Mouse (Mus musculus) intestine, embryonic 14.5 days (tissue): ENCODE results near the gene Zfp984. TPM values are rescaled to one million over a fixed set of nuclear protein-coding genes. Genes with fewer than 3 reads are reported as not detected.
"Not testable (repeated sequence)": the region's sequence is repeated elsewhere in the genome, so short reads cannot be mapped to it uniquely, and the experiment has no call there.

ENCODE experiments used
- ATAC-seq: fragments of 200-750 bp; cut with Nextera tagmentation; replicated peaks from 2 replicates; pipeline ENCODE4 v1.8.0; 2017; ENCODE audit warnings: low read depth, moderate number of reproducible peaks, moderate TSS enrichment, moderate library complexity; ENCODE audit not compliant: low FRiP score, low TSS enrichment
- DNase-seq: peaks from one replicate; pipeline ENCODE4 v3.0.0-alpha.2; 2018; ENCODE audit warnings: low spot score
- H3K27ac ChIP-seq: fragments of 300-500 bp; sonication (generic); 2 replicates; pipeline ENCODE4 v1.5.1; 2014; ENCODE audit warnings: low read depth, mild to moderate bottlenecking, control low read depth
- H3K27me3 ChIP-seq: fragments of 300-500 bp; sonication (generic); replicated peaks from 2 replicates; pipeline ENCODE4 v1.6.1; 2014; ENCODE audit warnings: low read length, control low read depth; ENCODE audit not compliant: control insufficient read depth, insufficient read depth
- H3K36me3 ChIP-seq: fragments of 300-500 bp; sonication (generic); 2 replicates; pipeline ENCODE4 v1.6.1; 2014; ENCODE audit warnings: low read length, control low read depth; ENCODE audit not compliant: control insufficient read depth, insufficient read depth
- H3K4me1 ChIP-seq: fragments of 300-500 bp; sonication (generic); replicated peaks from 2 replicates; pipeline ENCODE4 v1.6.1; 2014; ENCODE audit warnings: low read length, control low read depth, mixed read lengths; ENCODE audit not compliant: control insufficient read depth, insufficient read depth
- H3K4me2 ChIP-seq: fragments of 300-500 bp; sonication (generic); 2 replicates; pipeline ENCODE4 v1.6.1; 2014; ENCODE audit warnings: low read length
- H3K4me3 ChIP-seq: fragments of 300-500 bp; sonication (generic); 2 replicates; pipeline ENCODE4 v1.5.1; 2014; ENCODE audit warnings: low read depth, low read length, control low read depth, mixed read lengths
- H3K9ac ChIP-seq: fragments of 300-500 bp; sonication (generic); 2 replicates; pipeline ENCODE4 v1.6.1; 2014; ENCODE audit warnings: mild to moderate bottlenecking, low read length
- H3K9me3 ChIP-seq: fragments of 300-500 bp; sonication (generic); 2 replicates; pipeline ENCODE4 v1.6.1; 2016; ENCODE audit warnings: low read length, control low read depth; ENCODE audit not compliant: control insufficient read depth
- WGBS: fragments of 180-500 bp; shearing (Covaris S2); extraction: QIAGEN DNeasy Blood & Tissue Kit; methylation state at CpG from one replicate; pipeline ENCODE4 v1.1.7; 2014; 5-methylcytosine and 5-hydroxymethylcytosine counted together
- polyA plus RNA-seq: library from polyadenylated mRNA; unstranded; fragments of >200 nt; fragmentation: Nextera tagmentation; extraction: Ambion mirVana; gene quantifications from 2 replicates; pipeline ENCODE4 v1.2.1, GENCODE M21; 2014

The Zfp984 gene
- polyA plus RNA-seq, result 8.8 and 11.5 TPM in 2 replicates

DNA sequence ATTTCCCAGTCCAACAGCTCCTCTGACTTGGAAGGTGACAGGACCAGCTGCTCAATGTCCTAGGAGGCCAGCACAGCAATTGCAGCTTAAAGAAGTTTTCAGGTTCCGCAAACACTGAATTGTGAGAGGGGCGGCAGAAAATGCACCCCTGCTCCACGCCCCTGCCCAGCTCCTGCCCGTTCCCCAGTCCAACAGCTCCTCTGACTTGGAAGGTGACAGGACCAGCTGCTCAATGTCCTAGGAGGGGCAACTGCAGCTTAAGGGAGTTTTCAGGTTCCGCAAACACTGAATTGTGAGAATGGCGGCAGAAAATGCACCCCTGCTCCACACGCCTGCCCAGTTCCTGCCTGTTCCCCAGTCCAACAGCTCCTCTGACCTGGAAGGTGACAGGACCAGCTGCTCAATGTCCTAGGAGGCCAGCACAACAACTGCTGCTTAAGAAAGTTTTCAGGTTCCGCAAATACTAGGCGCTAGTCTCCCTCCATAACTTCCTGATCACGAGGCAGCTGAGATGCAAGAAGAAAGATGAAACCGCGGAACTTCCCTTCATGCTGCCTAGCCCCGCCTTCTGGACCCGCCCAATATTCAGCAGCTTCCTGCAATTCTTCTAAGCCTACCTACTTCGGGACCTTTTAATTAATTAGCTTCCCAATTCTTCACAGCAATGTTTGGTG, at the start of gene Zfp984:
Gene Zfp984 (minus strand): TSS at position 497 of the 674 bp plus-strand sequence.
- not testable (repeated sequence) for H3K36me3 ChIP-seq, H3K4me1 ChIP-seq, H3K9me3 ChIP-seq, H3K27me3 ChIP-seq
- Histone ChIP-seq H3K27ac (peak within 1 kb of the TSS; percentile 54; the same call in 1 of the 2 replicates), H3K9ac (peak within 1 kb of the TSS; percentile 41), H3K4me2 (peak within 1 kb of the TSS; percentile 51), H3K4me3 (peak within 1 kb of the TSS; percentile 41)
- 9% methylated on average over 15 of the region's 15 CpGs for WGBS
- DNase-seq, result peak; percentile 71
- ATAC-seq, result peak; percentile 88

DNA sequence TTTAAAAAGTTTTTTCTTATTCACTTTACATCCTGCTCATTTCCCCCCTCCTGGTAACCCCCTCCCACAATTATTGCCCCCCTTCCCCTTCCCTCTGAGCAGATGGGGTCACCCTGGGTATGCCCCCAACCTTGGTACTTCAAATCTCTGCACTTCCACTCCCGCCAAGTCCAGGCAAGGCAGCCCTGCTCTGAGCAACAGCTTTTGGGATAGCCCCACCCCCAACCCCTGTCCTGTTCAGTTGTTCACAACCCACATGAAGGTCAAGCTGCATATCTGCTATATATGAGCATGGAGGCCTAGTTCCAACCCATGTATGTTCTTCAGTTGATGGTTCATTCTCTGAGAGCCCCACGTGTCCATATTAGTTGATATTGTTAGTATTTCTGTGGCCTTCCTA, 41.2 kb upstream of the Zfp984 start:
- Histone ChIP-seq H3K4me1 (peaks cover 6% of the 10 kb centered on the region; the same call in 1 of the 2 replicates), H3K4me3 (no peak overlapping the region), H3K9me3 (no peaks in the 10 kb centered on the region), H3K4me2 (no peak overlapping the region), H3K27me3 (no peaks in the 10 kb centered on the region), H3K27ac (no peak overlapping the region), H3K36me3 (no peaks in the 10 kb centered on the region), H3K9ac (no peak overlapping the region)
- DNase-seq, result no peak
- ATAC-seq, result no peak
- 66% methylated on average over 2 of the region's 2 CpGs for WGBS

DNA sequence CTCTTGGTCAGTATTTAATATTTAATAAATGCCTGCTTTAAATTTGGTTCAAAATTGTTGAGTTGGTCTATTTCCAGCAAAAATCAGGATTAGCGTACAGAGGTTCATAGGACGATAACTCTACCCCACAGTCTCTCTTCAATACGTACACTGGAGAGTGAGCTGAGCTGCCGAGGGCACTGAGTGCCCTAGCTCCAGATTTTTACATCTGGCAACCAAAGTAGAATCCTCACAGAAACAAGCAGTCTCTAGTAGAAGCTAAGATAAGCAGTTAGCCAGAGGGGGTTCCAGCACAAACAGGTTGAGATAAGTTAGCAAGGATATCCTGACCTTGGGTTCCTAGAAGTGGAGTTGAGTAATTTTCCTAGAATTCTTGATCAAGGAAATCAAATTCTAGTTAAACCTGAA, 39.0 kb upstream of the Zfp984 start:
- Histone ChIP-seq H3K27ac (peak overlapping the region; percentile 62), H3K27me3 (no peaks in the 10 kb centered on the region), H3K4me3 (peak overlapping the region; percentile 86), H3K9me3 (0 out of 2 replicates have a peak, but pooled peaks cover under 1% of the 10 kb centered on the region), H3K36me3 (no peaks in the 10 kb centered on the region; the same call in 1 of the 2 replicates), H3K4me1 (peaks cover 6% of the 10 kb centered on the region; the same call in 1 of the 2 replicates), H3K4me2 (peak overlapping the region; percentile 76), H3K9ac (peak overlapping the region; percentile 64)
- DNase-seq (no peak), ATAC-seq (peak; percentile 75)
- WGBS, result 8% methylated on average over 4 of the region's 4 CpGs

DNA sequence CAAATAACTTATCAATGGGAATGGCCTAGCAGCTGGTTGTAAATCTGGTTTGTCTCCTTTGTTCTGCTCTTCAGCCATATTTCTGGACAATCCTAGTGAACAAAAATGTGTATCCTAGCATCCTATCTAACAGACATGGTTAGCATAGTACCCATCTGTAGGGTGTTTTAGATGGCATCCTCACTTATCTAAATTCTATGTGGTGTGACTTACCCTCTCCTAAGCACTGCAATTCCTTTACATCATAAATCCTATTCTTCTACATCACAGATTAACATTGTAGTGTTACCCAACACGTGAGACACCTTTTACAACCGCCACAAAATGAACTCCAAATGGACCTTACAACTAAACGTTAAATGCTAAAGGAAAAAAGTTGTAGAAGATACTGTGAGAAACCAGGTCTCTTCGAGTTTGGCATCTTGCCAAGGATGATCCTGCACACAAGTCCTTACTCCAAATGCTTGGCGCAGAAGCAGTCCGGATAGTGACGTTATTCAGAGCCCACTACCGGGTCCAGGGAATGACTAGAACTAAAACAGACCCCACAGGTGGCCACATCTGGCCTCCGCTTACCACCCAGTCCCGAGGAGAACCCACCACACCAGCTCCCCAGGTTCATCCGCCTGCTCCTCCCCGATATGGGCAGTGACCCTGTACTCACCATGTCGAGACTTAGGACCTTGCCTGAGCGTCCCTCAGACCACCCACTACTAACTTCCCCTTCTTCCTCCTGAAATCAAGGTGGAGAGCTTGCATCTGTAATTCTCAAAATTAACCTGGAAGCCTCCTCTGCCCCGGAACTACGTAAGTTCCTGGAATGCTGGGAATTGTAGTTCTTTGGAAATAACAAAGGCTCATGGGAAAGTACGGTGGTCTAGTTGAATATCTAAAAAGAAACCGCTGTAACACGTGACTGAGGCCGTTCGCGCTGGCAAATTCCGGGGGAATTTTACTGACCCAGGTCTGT, 38.3 kb upstream of the Zfp984 start, which contains the start of gene Zfp933:
Gene Zfp933 (minus strand): TSS at position 753 of the 970 bp plus-strand sequence.
- DNase-seq (peak; percentile 82), ATAC-seq (peak; percentile 90)

DNA sequence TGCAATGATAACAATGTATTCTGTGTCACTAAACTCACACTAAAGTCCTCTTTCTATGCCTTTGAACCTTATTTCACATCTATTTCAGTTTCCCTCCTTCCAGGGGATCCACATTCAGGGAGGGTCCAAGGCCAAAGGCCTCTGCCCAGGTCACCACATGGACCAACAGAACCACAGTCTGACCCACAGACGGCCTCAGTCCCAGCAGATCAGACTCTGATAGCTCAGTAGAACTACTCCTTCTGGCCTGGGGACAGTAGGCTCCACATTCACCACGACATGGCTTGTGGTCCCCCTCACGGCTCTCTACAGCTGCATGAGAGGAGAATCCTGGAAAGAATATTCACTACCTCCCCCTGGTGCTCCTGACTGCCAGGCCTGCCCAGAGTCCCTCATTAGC, 33.3 kb upstream of the Zfp984 start:
- H3K4me2 ChIP-seq, result no peak overlapping the region
- no peak overlapping the region for H3K27ac ChIP-seq
- WGBS, result 94% methylated on average over 3 of the region's 3 CpGs
- peaks cover 25% of the 10 kb centered on the region for H3K36me3 ChIP-seq
- DNase-seq (no peak), ATAC-seq (no peak)
- H3K9ac ChIP-seq, result no peak overlapping the region
- H3K27me3 ChIP-seq, result no peaks in the 10 kb centered on the region
- no peaks in the 10 kb centered on the region; the same call in 1 of the 2 replicates for H3K4me1 ChIP-seq
- no peak overlapping the region for H3K4me3 ChIP-seq
- H3K9me3 ChIP-seq, result peaks cover 24% of the 10 kb centered on the region

More for the DNA sequence above, 38.3 kb upstream of the Zfp984 start, which contains the start of gene Zfp933:
- Histone ChIP-seq H3K4me3 (peak within 1 kb of the TSS; percentile 86), H3K4me1 (peaks cover 6% of the 10 kb centered on the region; the same call in 1 of the 2 replicates), H3K9ac (peak within 1 kb of the TSS; percentile 64), H3K36me3 (peaks cover 4% of the 10 kb centered on the region; the same call in 1 of the 2 replicates), H3K4me2 (peak within 1 kb of the TSS; percentile 76), H3K27ac (peak within 1 kb of the TSS; percentile 62), H3K27me3 (no peaks in the 10 kb centered on the region), H3K9me3 (0 out of 2 replicates have a peak, but pooled peaks cover 7% of the 10 kb centered on the region)
- 3% methylated on average over 23 of the region's 23 CpGs for WGBS

DNA sequence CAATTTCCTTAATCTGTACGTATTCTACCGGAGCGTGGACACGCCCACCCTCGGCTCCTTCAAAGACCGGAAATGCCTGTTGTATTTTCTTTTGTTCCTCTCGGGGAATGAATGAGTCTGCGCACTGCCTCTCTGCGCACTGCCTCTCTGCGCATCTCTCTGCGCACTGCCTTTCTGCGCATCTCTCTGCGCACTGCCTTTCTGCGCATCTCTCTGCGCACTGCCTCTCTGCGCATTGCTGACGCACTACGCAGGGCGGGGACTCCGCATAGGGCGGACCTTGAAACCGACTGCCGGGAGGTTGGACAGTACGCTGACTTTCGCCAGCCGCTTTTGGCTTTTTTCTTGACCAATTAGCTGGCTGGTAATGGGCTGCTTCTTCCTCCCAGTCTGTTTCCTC, 29.7 kb upstream of the Zfp984 start:
- 100% methylated on average over 7 of the region's 26 CpGs for WGBS
- Histone ChIP-seq H3K9me3 (peaks cover 26% of the 10 kb centered on the region), H3K36me3 (peaks cover 25% of the 10 kb centered on the region)
- ATAC-seq, H3K4me1 ChIP-seq, H3K9ac ChIP-seq, H3K27me3 ChIP-seq, H3K4me2 ChIP-seq, H3K27ac ChIP-seq, DNase-seq, H3K4me3 ChIP-seq: not testable (repeated sequence)

DNA sequence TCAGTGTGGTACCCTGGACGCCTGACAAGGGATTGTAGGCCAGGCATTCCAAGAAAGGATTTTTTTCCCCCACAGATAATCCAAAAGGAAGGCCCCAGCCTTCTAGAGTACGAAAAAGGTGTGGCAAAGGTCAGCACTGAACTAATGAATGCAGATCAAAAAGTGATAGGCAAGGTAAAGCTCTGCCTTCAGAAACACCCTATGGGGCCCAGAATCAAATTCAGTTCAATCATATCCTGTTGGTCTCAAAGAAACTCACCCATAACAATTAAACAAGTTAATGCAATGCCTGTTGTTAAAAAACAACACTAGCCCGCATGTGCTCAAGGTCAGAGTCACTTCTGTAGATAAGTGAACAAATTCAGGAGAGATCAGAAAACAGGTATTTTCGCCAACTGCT, 14.8 kb upstream of the Zfp984 start:
- Histone ChIP-seq H3K9ac (no peak overlapping the region), H3K4me2 (no peak overlapping the region), H3K9me3 (peaks cover 64% of the 10 kb centered on the region), H3K27me3 (no peaks in the 10 kb centered on the region), H3K27ac (no peak overlapping the region), H3K36me3 (peaks cover 37% of the 10 kb centered on the region), H3K4me1 (no peaks in the 10 kb centered on the region), H3K4me3 (no peak overlapping the region)
- 95% methylated on average over 4 of the region's 4 CpGs for WGBS
- no peak for DNase-seq
- ATAC-seq, result no peak

DNA sequence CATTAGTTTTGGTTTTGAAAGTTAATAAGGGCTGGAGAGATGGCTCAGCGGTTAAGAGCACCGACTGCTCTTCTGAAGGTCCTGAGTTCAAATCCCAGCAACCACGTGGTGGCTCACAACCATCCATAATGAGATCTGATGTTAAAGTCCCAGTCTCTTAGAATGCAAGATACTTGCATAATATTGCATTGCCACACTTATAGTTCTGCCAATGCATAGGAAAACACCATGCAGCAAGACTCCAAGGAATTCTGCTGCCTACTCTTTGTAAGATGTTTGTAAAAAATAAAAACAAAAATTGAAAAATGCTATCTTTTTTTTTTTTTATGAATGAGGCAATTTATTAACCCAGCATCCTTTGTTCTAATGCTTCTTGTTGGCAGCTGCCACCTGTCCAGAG, 11.8 kb upstream of the Zfp984 start:
- Histone ChIP-seq H3K36me3 (peaks cover 14% of the 10 kb centered on the region), H3K9me3 (peaks cover 45% of the 10 kb centered on the region)
- WGBS, result 80% methylated on average over 3 of the region's 3 CpGs
- H3K27ac ChIP-seq, H3K4me1 ChIP-seq, H3K9ac ChIP-seq, DNase-seq, H3K4me3 ChIP-seq, H3K4me2 ChIP-seq, H3K27me3 ChIP-seq, ATAC-seq: not testable (repeated sequence)
